Mouse (Mus musculus): ENCODE results near the gene Dcaf4.
A peak's percentile ranks its signal among the peaks of the same experiment; 100 is the strongest.

Dcaf4 gene

DNA sequence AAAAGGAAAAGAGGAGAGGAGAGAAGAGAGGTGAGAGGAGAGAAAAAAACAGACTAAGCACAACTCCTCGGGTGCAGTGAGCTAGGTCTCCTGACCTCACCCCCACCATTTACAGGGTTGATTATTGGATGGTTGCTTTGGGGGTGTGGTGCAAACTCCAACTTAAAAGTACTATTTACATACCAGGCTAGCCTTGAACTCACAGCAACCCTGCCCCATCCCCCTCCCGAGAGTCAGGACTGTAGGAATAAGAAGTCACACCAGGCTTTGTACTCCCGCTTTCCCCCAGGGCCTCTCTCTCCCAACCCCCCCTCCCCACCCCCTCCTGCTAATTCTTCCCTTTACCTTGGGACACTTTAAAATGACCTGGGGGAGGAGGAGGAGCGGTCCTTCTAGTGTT lies 23.9 kb upstream of the Dcaf4 start:
- DNase-seq (ENCODE audit: low spot score), result no peak

DNA sequence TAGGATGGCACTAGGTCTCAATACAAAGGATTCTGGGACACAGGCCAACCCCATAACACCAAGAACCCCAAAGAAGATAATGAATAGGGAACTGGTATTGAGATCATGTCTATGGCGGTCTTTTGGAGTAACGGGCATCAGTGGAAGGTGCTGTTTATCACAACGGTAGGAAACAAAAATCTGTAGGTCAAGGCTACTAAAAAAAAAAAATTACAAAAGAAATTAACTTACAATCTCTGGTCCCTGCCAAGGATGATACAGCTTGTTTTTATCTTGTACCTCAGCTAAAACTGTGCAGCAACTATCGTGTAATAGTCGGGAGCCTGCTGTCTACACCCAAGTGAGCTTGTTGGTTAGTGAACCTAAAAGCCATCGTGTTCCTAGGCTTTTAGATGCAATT lies 23.5 kb upstream of the Dcaf4 start:
- no peak for DNase-seq (ENCODE audit: low spot score)

DNA sequence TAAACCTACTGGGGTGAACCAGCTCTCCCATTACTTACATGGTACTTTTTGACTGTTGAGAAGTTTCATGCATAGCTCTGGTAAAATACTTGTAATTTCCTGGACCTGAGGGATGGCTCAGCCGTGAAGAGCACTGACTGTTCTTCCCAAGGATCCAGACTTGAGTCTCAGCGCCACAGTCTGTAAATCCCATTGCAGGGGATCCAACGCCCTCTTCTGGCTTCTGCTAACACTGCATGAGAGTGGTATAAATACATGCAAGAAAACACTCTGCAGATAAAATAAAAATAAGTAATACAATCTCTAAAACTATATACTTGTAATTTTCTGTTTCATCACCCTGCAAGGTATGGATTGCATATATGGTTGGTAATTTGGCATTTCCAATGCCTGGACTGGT lies 22.3 kb upstream of the Dcaf4 start:
- DNase-seq (ENCODE audit: low spot score), result no peak

DNA sequence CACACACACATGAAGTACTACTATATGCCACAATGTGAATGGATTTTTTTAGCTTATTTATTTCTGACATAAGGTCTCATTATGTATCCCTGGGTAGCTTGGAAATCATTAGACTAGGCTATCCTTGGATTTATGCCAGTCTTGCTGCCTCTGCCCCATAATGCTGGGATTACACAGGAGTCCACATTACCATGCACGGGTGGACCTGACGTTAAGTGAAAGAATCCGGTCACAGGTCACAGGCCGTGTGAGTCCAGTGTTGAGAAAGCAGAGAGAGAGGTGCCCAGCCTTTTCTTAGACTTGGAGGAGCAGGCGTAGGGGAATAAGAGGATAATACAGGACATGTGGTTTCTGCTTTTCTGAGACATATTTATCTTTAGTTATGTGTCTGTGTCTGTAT lies 21.0 kb upstream of the Dcaf4 start:
- no peak for DNase-seq (ENCODE audit: low spot score)

DNA sequence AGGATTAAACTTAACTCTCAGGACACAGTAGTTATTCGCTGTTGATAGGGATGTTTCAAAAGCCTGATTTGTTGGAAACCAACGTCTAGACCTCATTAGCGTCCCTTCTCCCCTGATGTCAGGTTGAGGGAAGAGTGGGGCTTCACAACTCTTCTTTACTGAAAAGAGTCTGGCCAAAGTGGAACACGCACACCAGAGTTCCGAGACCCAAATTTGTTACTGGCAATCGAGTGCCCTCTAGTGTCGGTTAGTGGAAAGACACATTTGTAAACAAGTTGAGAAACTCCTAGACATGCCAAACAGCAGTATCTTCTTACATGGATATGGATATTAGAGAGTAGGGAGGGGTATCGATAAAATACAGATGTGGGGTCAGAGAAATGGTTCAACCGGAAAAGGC lies 18.1 kb upstream of the Dcaf4 start:
- peak; percentile 86 for DNase-seq (ENCODE audit: low spot score)

DNA sequence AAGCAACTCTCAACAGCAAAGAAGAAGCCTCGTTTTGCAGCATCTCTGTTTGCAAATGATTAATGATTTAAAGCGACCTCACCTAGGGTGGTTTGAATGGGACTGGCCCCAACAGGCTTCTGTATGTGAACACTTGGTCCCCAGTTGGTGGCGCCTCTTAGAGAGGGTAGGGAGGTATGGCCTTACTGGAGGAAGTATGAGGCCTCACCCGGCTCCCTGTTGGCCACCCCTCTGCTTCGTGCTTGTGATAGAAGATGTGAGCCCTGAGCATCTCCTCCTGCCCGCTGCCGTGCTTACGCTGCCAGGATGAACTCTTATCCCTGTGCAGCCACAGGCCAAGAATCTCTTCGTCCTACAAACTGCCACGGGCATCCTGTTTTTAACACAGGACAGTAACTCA lies 13.7 kb upstream of the Dcaf4 start:
- no peak for DNase-seq (ENCODE audit: low spot score)

DNA sequence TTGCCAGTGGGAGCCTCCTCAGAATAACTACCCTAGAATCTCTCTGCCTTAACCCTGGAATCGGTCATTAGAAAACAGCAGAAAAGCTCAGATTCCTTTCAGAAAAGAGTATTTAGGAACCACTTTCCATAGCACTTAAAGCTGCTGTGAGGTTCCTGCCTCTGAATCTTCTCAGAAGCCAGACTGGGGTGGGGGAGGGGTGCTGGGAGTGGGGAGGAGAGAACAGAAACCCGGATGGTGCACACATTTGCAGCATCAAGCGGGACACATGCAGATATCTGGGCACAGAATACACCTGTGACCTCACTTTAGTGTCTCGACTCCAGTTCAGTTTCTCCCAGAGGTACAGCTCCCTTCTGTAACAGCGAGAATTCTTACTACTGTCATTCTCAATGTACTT lies 9.7 kb upstream of the Dcaf4 start:
- DNase-seq (ENCODE audit: low spot score), result no peak

DNA sequence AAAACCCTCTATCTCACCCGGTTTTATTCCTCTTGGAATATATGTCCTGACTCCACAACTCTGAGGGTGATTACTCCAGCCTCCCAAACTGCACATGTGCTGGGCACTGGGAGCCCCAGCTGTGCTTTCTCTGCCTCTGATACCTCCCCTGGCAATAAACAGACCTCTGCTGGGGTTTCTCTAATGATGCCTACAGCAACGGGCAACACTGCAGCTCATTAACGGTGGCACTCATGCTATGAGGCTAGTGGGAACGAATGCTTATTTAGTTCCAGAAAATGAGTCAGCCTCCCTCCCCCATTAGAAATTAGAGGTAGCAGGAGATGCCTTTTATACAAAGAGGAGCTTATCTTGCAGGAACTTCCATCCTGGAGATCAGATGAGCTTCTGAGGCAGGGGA lies 7.5 kb upstream of the Dcaf4 start:
- no peak for DNase-seq (ENCODE audit: low spot score)

DNA sequence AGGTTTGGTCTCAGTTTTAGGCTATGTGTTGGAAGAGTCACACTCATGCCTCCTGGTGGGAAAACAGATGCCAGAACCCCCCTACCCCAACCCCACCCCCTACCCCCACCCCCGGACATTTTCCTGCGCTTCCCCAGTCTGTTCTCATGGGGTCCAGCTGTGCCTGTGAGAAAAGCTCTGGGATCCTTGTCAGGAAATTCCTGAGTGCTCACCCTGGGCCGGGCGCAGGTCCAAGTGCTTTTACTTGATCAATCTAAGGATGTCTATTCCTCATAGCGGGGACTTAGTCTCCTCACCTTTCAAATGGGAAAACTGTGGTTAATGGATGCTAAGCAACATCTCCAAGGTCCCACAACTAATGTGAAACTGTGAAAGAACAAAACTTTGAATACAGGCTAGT lies 7.1 kb upstream of the Dcaf4 start:
- DNase-seq (ENCODE audit: low spot score), result no peak

DNA sequence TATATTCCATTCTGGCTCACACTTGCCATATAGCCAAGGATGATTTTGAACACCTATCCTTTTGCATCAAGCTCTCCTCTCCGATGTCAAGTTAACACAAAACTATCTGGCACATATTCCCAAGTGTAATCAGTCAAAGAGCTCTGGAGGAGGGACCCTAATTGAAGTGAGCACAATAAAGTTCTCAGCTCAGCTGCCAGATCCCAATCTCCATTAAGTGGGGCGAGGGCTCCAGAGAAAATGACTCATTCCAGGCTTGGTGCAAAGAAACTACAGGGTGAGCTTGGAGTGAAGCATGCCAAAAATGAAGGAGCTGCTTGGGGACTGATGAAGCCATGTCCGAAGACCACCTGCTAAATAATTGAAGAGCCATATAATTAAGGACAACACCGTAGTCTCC lies 6.0 kb upstream of the Dcaf4 start:
- DNase-seq (ENCODE audit: low spot score), result no peak

DNA sequence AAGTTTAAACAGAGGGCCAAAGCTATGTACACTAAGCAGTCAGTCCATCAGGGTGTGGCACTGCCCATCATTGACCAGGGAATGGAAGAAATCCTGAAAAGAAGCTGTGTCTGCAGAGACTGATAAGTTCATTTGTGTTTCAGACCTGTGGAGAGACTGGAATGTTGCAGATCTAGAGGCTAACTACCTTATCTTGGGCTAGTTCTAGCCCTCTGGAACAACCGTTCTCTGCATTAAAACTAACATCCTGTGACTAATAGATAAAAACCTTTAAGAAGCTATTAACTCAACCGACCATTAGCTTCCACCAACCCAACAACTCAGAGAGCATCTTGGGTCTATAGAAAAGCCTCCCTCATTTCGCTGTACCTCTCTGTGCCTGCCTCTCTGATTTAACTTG lies 2.7 kb upstream of the Dcaf4 start:
- DNase-seq (ENCODE audit: low spot score), result no peak

DNA sequence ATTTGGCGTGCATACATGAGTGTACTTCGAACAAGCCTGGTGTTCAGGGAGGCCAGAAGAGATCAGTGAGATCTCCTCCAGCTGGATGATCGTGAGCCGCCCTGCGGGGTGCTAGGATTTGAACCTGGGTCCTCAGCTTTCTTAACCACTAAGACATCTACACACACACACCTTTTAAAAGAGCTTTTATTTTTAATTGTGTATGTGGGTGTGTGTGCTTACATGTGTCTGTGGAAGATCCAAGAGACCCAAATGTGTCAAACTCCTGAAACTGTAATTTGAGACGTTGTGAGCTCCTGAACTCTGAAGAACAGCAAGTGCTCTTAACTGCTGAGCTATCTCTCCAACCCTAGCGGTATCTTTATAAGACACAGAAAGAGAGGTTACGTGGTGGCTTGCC lies 817 bp downstream of the Dcaf4 start:
- no peak for DNase-seq (ENCODE audit: low spot score)

DNA sequence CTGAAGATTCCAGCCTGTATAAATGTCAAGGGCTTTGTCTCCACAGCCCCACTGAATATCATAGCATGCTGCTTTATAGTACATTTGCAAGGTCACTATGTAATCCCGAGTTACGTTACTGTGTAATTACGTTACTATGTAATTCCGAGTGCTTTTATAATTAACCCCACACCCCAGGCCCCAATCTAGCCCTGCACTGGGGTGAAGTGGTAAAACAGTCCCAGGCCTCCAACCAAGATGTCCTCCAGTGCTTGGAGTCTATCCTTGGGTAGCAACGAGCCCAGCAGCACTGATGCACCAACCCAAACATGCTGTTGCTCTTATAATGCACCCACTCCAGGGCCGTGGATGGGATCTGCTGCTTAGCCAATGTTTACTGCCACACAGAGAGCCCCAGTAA lies 2.8 kb downstream of the Dcaf4 start:
- no peak for DNase-seq (ENCODE audit: low spot score)

DNA sequence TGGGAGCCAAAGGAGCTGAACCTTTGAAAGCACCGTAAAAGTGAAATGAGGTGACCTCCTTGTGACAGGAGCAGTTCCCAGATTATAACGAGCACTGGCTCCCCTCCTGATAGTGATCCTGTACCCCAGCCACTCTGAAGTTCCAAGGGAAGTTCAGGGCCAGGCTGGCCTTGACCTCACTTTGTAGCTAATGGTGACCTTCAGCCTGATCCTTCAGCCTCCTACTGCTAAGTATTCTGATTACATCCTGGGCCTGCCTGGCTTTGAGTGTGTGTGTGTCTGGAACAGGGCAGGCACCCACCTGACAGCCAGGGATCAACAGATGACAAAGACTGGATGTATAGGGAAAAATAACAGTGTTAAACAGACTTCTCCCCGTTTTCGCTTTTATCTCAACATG lies 3.6 kb downstream of the Dcaf4 start:
- DNase-seq (ENCODE audit: low spot score), result no peak

DNA sequence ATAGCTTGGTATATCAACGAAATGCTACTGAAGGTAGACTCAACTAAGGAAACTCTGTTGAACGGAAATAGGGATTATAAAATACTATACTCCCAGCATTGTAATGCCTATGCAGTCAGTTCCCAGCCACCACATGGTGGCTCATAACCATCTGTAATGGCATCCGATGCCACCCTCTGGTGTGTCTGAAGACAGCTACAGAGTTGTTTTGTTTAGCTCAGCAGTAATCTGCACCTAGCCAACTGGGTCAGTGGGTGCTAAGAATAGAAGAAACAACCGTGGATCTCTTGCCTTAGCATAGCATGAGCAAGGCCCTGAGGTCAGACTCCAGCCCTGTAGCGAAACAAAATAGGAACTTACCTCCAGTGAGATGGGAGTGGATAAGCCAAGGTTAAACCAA lies 4.1 kb downstream of the Dcaf4 start:
- peak; percentile 65 for DNase-seq (ENCODE audit: low spot score)

DNA sequence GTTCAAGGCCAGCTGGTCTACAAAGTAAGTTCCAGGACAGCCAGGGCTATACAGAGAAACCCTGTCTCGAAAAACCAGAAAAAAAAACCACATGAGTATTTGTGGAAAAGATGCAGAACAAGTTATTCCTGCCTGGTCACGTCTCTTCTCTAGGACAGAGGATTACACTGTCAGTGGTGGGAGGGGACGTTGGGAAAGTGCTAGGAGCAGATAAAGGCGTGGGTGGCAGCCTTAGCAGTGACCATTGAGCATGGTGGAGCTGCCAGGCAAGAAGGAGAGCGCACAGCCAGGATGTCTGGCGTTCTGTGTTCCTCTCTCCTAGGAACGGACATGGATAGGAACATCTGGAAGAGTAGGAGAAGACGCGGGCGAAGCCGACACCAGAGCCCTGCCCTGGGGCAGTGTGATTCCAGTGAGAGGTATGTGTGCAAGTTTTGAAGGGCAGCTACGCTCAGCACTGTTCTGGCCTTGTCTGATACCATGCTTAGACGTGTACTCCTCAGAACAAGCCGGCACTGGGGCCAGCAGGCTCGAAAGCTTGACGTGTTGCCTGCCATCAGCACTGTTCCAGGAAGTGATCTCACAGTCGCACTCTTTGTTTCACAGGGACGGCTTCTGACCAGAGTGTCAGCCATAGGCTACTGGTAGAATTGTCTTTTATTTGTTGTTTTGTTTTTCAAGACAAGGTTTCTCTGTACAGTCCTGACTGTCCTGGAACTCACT lies 5.7 kb downstream of the Dcaf4 start:
- DNase-seq (ENCODE audit: low spot score), result peak; percentile 32

DNA sequence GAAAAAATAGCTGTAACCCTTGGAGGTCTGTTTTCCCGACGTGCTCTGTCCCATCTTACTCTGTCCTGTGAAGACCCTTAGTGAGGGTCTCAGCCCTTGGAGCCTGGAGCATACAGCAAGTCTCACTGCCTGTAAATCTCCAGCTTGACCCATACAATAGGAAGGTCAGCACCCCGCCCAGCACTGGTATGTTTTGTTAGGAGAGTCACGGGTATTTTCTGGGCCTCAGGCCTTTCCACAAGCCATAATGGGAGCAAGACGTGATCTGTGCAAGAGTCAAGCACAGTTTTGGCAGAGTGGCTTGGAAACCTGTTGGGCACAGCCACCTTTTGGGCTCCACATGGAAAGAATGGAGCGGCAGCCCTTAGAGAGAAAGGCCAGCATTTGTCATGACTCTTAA lies 7.5 kb downstream of the Dcaf4 start:
- peak; percentile 21 for DNase-seq (ENCODE audit: low spot score)

DNA sequence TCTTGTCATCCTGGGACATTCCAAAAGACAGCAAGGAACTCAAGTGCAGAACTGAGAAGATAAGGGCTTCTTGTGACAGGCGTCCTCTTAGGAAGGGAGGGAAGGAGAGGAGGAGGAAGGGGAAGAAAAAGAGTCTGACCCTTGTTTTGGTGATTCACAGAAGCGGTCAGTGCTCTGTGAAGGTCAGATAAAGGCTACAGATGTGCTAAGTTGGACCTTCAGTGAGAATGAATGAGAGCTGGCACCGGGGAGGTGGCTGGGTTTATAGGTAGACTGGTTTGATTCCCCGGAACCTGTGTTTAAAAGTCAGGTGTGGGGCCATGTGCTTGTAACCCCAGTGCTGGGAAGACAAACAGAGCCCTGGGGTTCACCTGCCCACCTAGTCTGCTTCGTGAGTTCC lies 8.4 kb downstream of the Dcaf4 start:
- DNase-seq (ENCODE audit: low spot score), result no peak

DNA sequence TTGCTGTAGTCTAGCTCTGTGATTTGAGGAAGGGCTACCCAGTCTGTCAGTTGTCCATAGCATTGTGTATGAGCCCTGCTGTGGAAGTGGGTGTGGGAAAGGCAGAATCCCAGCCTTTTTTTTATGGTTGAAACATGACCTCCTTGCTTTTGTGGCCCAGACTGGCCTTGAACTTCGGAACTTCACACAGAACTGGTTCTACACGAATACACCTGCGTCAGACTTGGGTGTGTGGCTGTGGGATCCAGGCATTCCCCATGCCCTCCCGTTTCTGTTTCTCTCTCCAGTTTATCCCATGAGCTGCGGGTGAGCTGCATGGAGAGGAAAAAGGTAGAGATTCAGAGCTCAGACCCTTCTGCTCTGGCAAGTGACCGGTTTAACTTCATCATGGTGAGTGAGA lies 11.7 kb downstream of the Dcaf4 start:
- DNase-seq (ENCODE audit: low spot score), result no peak

DNA sequence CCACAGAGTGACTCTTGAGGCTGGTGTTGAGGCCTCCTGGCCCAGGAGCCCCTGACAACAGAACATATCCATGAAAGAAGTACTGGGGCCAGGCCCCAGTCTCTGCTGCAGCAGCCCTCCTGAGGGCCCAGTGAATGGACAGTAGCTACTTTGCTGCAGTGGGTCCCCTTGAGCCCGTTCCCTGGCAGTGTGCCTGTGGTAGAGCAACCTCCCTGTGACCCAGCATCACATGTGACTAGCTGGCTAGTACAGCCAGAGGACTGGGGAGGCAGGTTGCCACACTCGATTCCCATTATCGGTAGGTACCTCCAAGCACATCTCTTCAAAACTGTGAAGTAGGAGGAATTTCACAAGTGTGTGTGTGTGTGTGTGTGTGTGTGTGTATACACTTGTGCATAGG lies 12.7 kb downstream of the Dcaf4 start:
- DNase-seq (ENCODE audit: low spot score), result no peak

DNA sequence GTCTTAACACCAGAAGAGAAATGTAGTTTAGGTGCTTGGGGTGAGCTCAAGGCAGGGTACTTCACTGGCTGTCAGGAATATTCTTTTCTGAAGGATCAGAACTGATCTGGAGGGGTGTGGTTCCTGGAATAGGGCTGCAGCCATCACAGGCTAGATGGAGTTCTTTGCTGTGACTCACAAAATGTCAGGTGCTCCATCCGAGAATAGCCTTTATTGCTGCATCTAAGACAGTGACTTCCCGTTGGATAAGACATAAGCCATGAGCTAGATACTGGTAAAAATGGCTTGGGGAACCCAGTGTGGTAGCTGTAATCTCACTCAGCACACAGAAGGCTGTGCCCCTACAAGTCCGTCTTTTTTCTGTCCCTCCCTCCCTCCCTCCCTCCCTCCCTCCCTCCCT lies 13.9 kb downstream of the Dcaf4 start:
- no peak for DNase-seq (ENCODE audit: low spot score)

DNA sequence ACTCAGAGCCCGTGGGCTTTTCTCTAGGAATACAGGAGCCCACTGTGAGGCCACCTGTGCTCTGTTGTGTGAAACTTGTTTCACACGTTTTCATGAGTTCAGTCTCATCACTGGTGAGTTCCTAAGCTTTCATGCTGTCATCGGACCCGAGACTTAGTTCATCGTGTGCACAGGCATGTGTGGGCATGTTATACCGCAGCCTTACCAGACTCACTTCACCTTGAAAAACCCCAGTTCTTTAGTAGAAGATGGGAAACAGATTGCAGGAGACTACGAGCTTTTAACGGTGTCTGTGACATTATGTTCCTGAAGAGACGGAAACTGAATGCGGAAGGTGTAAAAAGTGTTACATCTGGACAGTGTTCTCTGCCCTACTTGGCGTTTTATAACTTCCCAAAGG lies 15.2 kb downstream of the Dcaf4 start:
- DNase-seq (ENCODE audit: low spot score), result no peak

DNA sequence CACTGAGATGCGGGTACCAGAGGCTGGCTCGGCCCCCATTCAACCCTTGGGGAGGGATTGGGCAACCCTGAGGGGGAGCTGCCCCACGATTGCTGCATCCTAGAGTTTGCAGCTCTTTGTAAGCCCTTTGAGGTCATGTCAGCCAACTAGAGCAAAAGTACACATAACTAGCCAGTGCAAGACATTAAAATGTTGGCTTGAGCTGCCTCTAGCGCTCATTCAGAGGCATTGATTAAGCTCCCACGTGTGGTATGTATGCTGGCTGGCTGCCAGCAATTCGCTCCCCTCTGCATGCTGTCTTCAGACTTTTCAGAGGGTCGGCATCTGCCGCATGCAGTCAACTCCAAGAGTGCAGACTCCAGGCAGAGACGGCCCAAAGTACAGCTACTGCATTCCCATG lies 15.8 kb downstream of the Dcaf4 start:
- DNase-seq (ENCODE audit: low spot score), result no peak

DNA sequence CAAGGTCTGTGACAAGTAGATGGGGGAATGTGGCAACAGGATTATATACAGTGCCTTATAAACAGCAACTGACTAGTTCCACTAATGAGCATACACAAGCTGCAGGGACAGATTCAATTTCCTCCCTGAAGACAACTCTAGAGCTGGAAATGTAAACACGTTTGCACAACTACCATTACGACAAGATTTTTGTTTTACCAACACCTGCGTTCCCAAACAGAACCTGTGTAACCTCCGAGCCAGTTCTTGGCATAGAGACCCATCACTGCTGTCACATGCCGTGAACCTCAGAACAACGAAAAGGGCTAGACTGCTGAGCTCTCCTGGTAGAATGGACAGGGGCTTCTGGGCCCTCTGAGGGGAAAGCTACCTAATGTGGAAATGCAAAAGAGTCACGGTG lies 23.7 kb downstream of the Dcaf4 start:
- DNase-seq (ENCODE audit: low spot score), result no peak

DNA sequence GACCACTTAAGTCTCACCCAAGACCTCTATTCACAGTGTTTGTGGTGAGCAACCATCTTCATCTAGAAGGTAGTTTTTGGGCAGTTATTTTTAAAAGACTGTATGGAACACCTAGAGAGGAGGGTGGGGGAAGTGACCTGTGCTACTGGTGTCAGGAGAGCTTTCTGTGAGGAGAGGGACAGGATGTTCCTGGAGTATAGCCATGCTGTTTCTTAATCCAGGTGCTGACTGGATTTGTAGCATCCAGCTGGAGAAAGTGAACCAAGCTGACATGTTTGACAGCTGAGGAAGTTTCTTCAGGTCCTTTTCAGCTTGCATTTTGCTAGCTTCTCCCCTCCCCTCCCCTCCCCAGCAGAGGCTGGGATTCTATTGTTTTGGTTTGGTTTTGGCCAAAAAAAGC lies 24.5 kb downstream of the Dcaf4 start:
- DNase-seq (ENCODE audit: low spot score), result no peak

Measured in adipocyte (in vitro differentiated cells).